Mouse (Mus musculus): ENCODE measurements around the gene Tex21. TPM values are rescaled to one million over a fixed set of nuclear protein-coding genes. Genes with fewer than 3 reads are reported as not detected.

Gene Tex21
- polyA plus RNA-seq, 1 experiment from 2014 or later: not detected

GRCm38 (mm10) chr12:76264325-76264965 lies 17.9 kb upstream of the Tex21 start:
- Histone ChIP-seq H3K4me1 (ENCODE audit: control insufficient read depth, insufficient read depth, low read length) (peaks cover 2% of the 10 kb centered on the region; the same call in 1 of the 2 replicates), H3K36me3 (ENCODE audit: control insufficient read depth, insufficient read depth) (peaks cover 3% of the 10 kb centered on the region; the same call in 1 of the 2 replicates), H3K4me3 (ENCODE audit: low read length) (no peak overlapping the region), H3K4me2 (ENCODE audit: low read depth, low read length) (no peak overlapping the region), H3K27ac (ENCODE audit: low read length) (no peak overlapping the region), H3K9me3 (replicated peaks; ENCODE audit: control insufficient read depth, low read length) (no peaks in the 10 kb centered on the region), H3K27me3 (ENCODE audit: control insufficient read depth, insufficient read depth, low read length) (no peaks in the 10 kb centered on the region), H3K9ac (ENCODE audit: low read length) (no peak overlapping the region)
- ATAC-seq (replicated peaks; ENCODE audit: extremely low read depth, insufficient read depth, low FRiP score): no peak
- 77% methylated on average over 9 of the region's 9 CpGs for WGBS

- Histone ChIP-seq H3K36me3 (ENCODE audit: control insufficient read depth, insufficient read depth) (peaks cover 3% of the 10 kb centered on the region; the same call in 1 of the 2 replicates), H3K4me2 (ENCODE audit: low read depth, low read length) (no peak overlapping the region), H3K27me3 (ENCODE audit: control insufficient read depth, insufficient read depth, low read length) (no peaks in the 10 kb centered on the region), H3K4me1 (ENCODE audit: control insufficient read depth, insufficient read depth, low read length) (peaks cover 2% of the 10 kb centered on the region; the same call in 1 of the 2 replicates), H3K4me3 (ENCODE audit: low read length) (no peak overlapping the region), H3K9ac (ENCODE audit: low read length) (no peak overlapping the region), H3K27ac (ENCODE audit: low read length) (no peak overlapping the region), H3K9me3 (replicated peaks; ENCODE audit: control insufficient read depth, low read length) (no peaks in the 10 kb centered on the region)
- WGBS: 75% methylated on average over 1 of the region's 1 CpGs
- no peak for ATAC-seq (replicated peaks; ENCODE audit: extremely low read depth, insufficient read depth, low FRiP score)
Observed at GRCm38 (mm10) chr12:76263876-76264275, 17.3 kb upstream of the Tex21 start.

- H3K4me3 ChIP-seq (ENCODE audit: low read length): no peak overlapping the region
- WGBS: 87% methylated on average over 4 of the region's 4 CpGs
- no peak overlapping the region for H3K4me2 ChIP-seq (ENCODE audit: low read depth, low read length)
- H3K36me3 ChIP-seq (ENCODE audit: control insufficient read depth, insufficient read depth): peaks cover 3% of the 10 kb centered on the region; the same call in 1 of the 2 replicates
- peaks cover 2% of the 10 kb centered on the region; the same call in 1 of the 2 replicates for H3K4me1 ChIP-seq (ENCODE audit: control insufficient read depth, insufficient read depth, low read length)
- no peak overlapping the region for H3K27ac ChIP-seq (ENCODE audit: low read length)
- H3K27me3 ChIP-seq (ENCODE audit: control insufficient read depth, insufficient read depth, low read length): no peaks in the 10 kb centered on the region
- no peak overlapping the region for H3K9ac ChIP-seq (ENCODE audit: low read length)
- H3K9me3 ChIP-seq (replicated peaks; ENCODE audit: control insufficient read depth, low read length): no peaks in the 10 kb centered on the region
- ATAC-seq (replicated peaks; ENCODE audit: extremely low read depth, insufficient read depth, low FRiP score): no peak
Observed at GRCm38 (mm10) chr12:76262918-76263317, 16.4 kb upstream of the Tex21 start.

- 86% methylated on average over 4 of the region's 4 CpGs for WGBS
- H3K9me3 ChIP-seq (replicated peaks; ENCODE audit: control insufficient read depth, low read length): no peaks in the 10 kb centered on the region
- H3K4me3 ChIP-seq (ENCODE audit: low read length): no peak overlapping the region
- no peak for ATAC-seq (replicated peaks; ENCODE audit: extremely low read depth, insufficient read depth, low FRiP score)
- H3K4me2 ChIP-seq (ENCODE audit: low read depth, low read length): no peak overlapping the region
- H3K4me1 ChIP-seq (ENCODE audit: control insufficient read depth, insufficient read depth, low read length): peaks cover 2% of the 10 kb centered on the region
- H3K36me3 ChIP-seq (ENCODE audit: control insufficient read depth, insufficient read depth): peaks cover 3% of the 10 kb centered on the region; the same call in 1 of the 2 replicates
- H3K27me3 ChIP-seq (ENCODE audit: control insufficient read depth, insufficient read depth, low read length): no peaks in the 10 kb centered on the region
- H3K27ac ChIP-seq (ENCODE audit: low read length): no peak overlapping the region
- no peak overlapping the region for H3K9ac ChIP-seq (ENCODE audit: low read length)
Observed at GRCm38 (mm10) chr12:76261556-76261955, 15.0 kb upstream of the Tex21 start.

GRCm38 (mm10) chr12:76260673-76261072 lies 14.1 kb upstream of the Tex21 start:
- 88% methylated on average over 3 of the region's 3 CpGs for WGBS

GRCm38 (mm10) chr12:76256114-76256843 lies 9.7 kb upstream of the Tex21 start:
- no peak overlapping the region for H3K27ac ChIP-seq (ENCODE audit: low read length)
- no peaks in the 10 kb centered on the region for H3K9me3 ChIP-seq (replicated peaks; ENCODE audit: control insufficient read depth, low read length)
- 9% methylated on average over 17 of the region's 17 CpGs for WGBS

More at GRCm38 (mm10) chr12:76260673-76261072, 14.1 kb upstream of the Tex21 start:
- no peaks in the 10 kb centered on the region for H3K9me3 ChIP-seq (replicated peaks; ENCODE audit: control insufficient read depth, low read length)
- no peak overlapping the region for H3K4me3 ChIP-seq (ENCODE audit: low read length)
- H3K9ac ChIP-seq (ENCODE audit: low read length): no peak overlapping the region
- peaks cover 9% of the 10 kb centered on the region for H3K4me1 ChIP-seq (ENCODE audit: control insufficient read depth, insufficient read depth, low read length)
- ATAC-seq (replicated peaks; ENCODE audit: extremely low read depth, insufficient read depth, low FRiP score): no peak
- no peak overlapping the region for H3K27ac ChIP-seq (ENCODE audit: low read length)
- no peaks in the 10 kb centered on the region for H3K27me3 ChIP-seq (ENCODE audit: control insufficient read depth, insufficient read depth, low read length)
- H3K36me3 ChIP-seq (ENCODE audit: control insufficient read depth, insufficient read depth): no peaks in the 10 kb centered on the region; the same call in 1 of the 2 replicates
- no peak overlapping the region for H3K4me2 ChIP-seq (ENCODE audit: low read depth, low read length)

GRCm38 (mm10) chr12:76255499-76255875 lies 8.9 kb upstream of the Tex21 start:
- Histone ChIP-seq H3K36me3 (ENCODE audit: control insufficient read depth, insufficient read depth) (no peaks in the 10 kb centered on the region), H3K9me3 (replicated peaks; ENCODE audit: control insufficient read depth, low read length) (no peaks in the 10 kb centered on the region), H3K9ac (ENCODE audit: low read length) (peak overlapping the region; percentile 79), H3K27ac (ENCODE audit: low read length) (peak overlapping the region; percentile 84), H3K4me2 (ENCODE audit: low read depth, low read length) (peak overlapping the region; percentile 91), H3K4me3 (ENCODE audit: low read length) (peak overlapping the region; percentile 73), H3K27me3 (ENCODE audit: control insufficient read depth, insufficient read depth, low read length) (no peaks in the 10 kb centered on the region), H3K4me1 (ENCODE audit: control insufficient read depth, insufficient read depth, low read length) (peaks cover 10% of the 10 kb centered on the region)
- 0% methylated on average over 11 of the region's 11 CpGs for WGBS
- ATAC-seq (replicated peaks; ENCODE audit: extremely low read depth, insufficient read depth, low FRiP score): peak; percentile 8

More at GRCm38 (mm10) chr12:76256114-76256843, 9.7 kb upstream of the Tex21 start:
- H3K36me3 ChIP-seq (ENCODE audit: control insufficient read depth, insufficient read depth): no peaks in the 10 kb centered on the region
- H3K4me2 ChIP-seq (ENCODE audit: low read depth, low read length): peak overlapping the region; percentile 91
- H3K9ac ChIP-seq (ENCODE audit: low read length): peak overlapping the region; percentile 79
- peaks cover 10% of the 10 kb centered on the region for H3K4me1 ChIP-seq (ENCODE audit: control insufficient read depth, insufficient read depth, low read length)
- peak overlapping the region; percentile 73 for H3K4me3 ChIP-seq (ENCODE audit: low read length)
- no peaks in the 10 kb centered on the region for H3K27me3 ChIP-seq (ENCODE audit: control insufficient read depth, insufficient read depth, low read length)
- no peak for ATAC-seq (replicated peaks; ENCODE audit: extremely low read depth, insufficient read depth, low FRiP score)

GRCm38 (mm10) chr12:76254725-76255498 lies 8.4 kb upstream of the Tex21 start, which contains the start of gene Mthfd1:
Gene Mthfd1, plus strand, starts transcription at chr12:76255298.
- H3K27ac ChIP-seq (ENCODE audit: low read length): peak within 1 kb of the TSS; percentile 84
- H3K4me2 ChIP-seq (ENCODE audit: low read depth, low read length): peak within 1 kb of the TSS; percentile 91
- WGBS: 1% methylated on average over 43 of the region's 43 CpGs
- H3K4me3 ChIP-seq (ENCODE audit: low read length): peak within 1 kb of the TSS; percentile 73
- H3K4me1 ChIP-seq (ENCODE audit: control insufficient read depth, insufficient read depth, low read length): peaks cover 10% of the 10 kb centered on the region
- H3K9ac ChIP-seq (ENCODE audit: low read length): peak within 1 kb of the TSS; percentile 79
- peak; percentile 99 for ATAC-seq (replicated peaks; ENCODE audit: extremely low read depth, insufficient read depth, low FRiP score)
- H3K36me3 ChIP-seq (ENCODE audit: control insufficient read depth, insufficient read depth): no peaks in the 10 kb centered on the region
- H3K9me3 ChIP-seq (replicated peaks; ENCODE audit: control insufficient read depth, low read length): no peaks in the 10 kb centered on the region
- no peaks in the 10 kb centered on the region for H3K27me3 ChIP-seq (ENCODE audit: control insufficient read depth, insufficient read depth, low read length)

All from heart, embryonic 16.5 days (tissue).